Mouse (Mus musculus) thymus, adult 2 months (tissue): ENCODE results near the gene Sept9. TPM values are rescaled to one million over a fixed set of nuclear protein-coding genes. Genes with fewer than 3 reads are reported as not detected.

Source experiments
- DNase-seq: peaks from one replicate; pipeline ENCODE4 v3.0.0; 2021
- H3K27ac ChIP-seq: fragments of 200-500 bp; 2 replicates; pipeline ENCODE4 v1.5.1; 2012; ENCODE audit warnings: low read length, control low read depth; ENCODE audit not compliant: control insufficient read depth, insufficient read depth
- H3K27me3 ChIP-seq: fragments of 200-500 bp; 2 replicates; pipeline ENCODE4 v1.6.1; 2012; ENCODE audit warnings: mild to moderate bottlenecking, low read length, moderate library complexity, mixed read lengths; ENCODE audit not compliant: control insufficient read depth, insufficient read depth
- H3K36me3 ChIP-seq: fragments of 200-500 bp; 2 replicates; pipeline ENCODE4 v1.6.1; 2012; ENCODE audit warnings: mild to moderate bottlenecking, low read length, moderate library complexity; ENCODE audit not compliant: control insufficient read depth, insufficient read depth
- H3K4me1 ChIP-seq: fragments of 200-500 bp; replicated peaks from 2 replicates; pipeline ENCODE4 v1.6.1; 2012; ENCODE audit warnings: low read length; ENCODE audit not compliant: control insufficient read depth, insufficient read depth
- H3K4me3 ChIP-seq: fragments of 200-500 bp; 2 replicates; pipeline ENCODE4 v1.5.1; 2012; ENCODE audit warnings: mild to moderate bottlenecking, low read length, control low read depth, moderate library complexity; ENCODE audit not compliant: control insufficient read depth, insufficient read depth
- CTCF ChIP-seq: fragments of 200-500 bp; IDR thresholded peaks from 2 replicates; pipeline ENCODE4 v1.5.1; 2012; ENCODE audit warnings: mild to moderate bottlenecking, control low read depth, low read length, moderate library complexity, borderline replicate concordance; ENCODE audit not compliant: control insufficient read depth, poor library complexity, insufficient read depth; ENCODE audit errors: extremely low read depth
- POLR2A ChIP-seq: fragments of 200-500 bp; IDR thresholded peaks from 2 replicates; pipeline ENCODE4 v1.6.1; 2012; ENCODE audit warnings: mild to moderate bottlenecking, low read length, control low read depth, moderate library complexity; ENCODE audit not compliant: control insufficient read depth, poor library complexity, insufficient read depth; ENCODE audit errors: extremely low read depth
- WGBS: fragments of 180-500 bp; shearing (Covaris S2); methylation state at CpG from one replicate; pipeline ENCODE4 v1.1.7; 2018; 5-methylcytosine and 5-hydroxymethylcytosine counted together
- polyA plus RNA-seq: library from polyadenylated mRNA; depleted of rRNA; stranded (reverse); fragments of >200 nt; gene quantifications from 2 replicates; pipeline ENCODE4 v1.2.3, GENCODE M21; 2012

Sept9 gene
- polyA plus RNA-seq, 1 experiment, result 113 TPM

DNA sequence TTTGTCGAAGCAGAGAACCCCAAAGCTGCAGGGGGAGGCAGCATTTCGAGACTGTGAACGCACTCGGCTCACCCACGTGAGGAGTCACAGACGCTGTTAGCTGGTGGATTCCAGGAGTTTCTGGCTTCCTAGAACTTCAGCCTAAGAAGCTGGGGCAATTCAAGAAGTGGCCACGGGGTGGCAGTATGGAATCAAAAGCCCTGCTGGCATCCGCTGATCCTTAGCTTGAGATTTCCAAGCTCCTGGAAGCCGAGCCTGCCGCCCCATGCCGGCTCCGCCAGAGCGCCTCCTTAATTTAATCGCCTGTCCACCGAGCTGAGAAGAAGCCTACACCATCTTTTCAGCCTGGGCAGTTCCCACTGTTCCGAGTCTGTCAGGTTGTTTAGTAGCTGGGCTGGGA lies 185.4 kb downstream of the Sept9 start:
- DNase-seq, result peak; percentile 73
- Histone ChIP-seq H3K4me3 (no peak overlapping the region), H3K4me1 (no peaks in the 10 kb centered on the region), H3K36me3 (no peaks in the 10 kb centered on the region), H3K27me3 (no peaks in the 10 kb centered on the region), H3K27ac (no peak overlapping the region)
- 6% methylated on average over 16 of the region's 16 CpGs for WGBS
- TF ChIP-seq CTCF (peak; percentile 63; the same call in 1 of the 2 replicates), POLR2A (no peak)

DNA sequence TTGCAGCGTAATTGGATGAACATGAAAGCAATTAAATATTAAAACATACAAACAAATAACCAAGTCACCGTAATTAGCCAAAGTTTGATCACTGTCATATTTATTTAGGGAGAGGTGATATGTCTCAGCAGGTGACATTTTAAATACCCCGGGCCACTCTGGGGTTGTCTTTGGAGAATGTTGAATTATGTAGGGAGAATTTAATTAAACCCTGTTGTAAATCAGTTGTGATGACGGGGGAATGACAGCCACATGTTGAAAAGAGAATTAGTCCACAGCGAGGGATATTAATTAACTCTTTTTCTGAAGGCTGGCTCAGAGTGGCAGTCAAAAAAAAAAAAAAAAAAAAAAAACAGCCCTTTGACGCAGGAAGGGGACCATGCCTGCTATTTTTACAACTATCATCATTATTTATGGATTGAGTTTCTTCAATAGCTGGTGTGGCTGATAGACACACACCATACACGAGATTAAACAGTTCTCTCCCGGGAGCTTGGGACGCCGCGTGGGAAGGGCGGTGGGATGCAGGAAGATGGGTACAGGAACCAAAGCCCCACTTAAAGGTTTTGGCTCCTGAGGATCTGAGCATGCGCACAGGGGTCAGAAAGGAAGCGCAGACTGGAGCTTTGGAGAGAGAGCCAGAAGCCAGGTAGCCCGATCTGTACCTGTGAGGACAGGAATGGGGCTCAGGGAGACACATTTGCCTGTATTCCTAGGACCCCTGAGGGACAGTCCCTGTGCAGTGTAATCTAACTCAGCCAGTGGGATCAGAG lies 186.1 kb downstream of the Sept9 start:
- H3K4me1 ChIP-seq, result no peaks in the 10 kb centered on the region
- DNase-seq, result no peak
- no peak overlapping the region for H3K27ac ChIP-seq
- no peaks in the 10 kb centered on the region for H3K27me3 ChIP-seq
- H3K4me3 ChIP-seq, result no peak overlapping the region
- H3K36me3 ChIP-seq, result no peaks in the 10 kb centered on the region
- WGBS, result 71% methylated on average over 15 of the region's 15 CpGs
- TF ChIP-seq POLR2A (no peak), CTCF (no peak)

DNA sequence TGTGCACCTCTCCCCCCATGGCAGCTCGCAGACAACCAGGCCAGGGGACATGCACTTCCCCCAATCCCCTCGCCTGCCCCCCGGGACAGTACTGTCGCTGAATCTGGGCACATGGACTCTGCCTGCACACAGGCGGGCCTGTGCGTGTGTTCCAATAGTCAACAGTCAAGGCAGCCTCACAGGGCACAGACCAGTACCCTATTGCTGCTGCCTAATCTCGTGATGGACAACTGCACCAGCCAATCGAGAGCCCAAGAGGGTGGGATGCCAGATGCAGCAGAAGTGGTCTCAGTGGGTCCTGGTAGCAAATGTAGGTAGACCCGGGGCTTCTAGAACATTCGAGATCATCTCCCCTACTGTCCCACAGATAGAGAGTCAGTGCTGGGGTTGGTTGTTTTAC lies 187.8 kb downstream of the Sept9 start:
- Histone ChIP-seq H3K4me1 (no peaks in the 10 kb centered on the region), H3K27ac (no peak overlapping the region), H3K27me3 (no peaks in the 10 kb centered on the region), H3K4me3 (no peak overlapping the region), H3K36me3 (no peaks in the 10 kb centered on the region)
- 85% methylated on average over 10 of the region's 10 CpGs for WGBS
- DNase-seq, result no peak
- TF ChIP-seq POLR2A (no peak), CTCF (no peak)

- Histone ChIP-seq H3K27ac (no peak overlapping the region), H3K36me3 (no peaks in the 10 kb centered on the region), H3K4me1 (peaks cover 5% of the 10 kb centered on the region; the same call in 1 of the 2 replicates), H3K4me3 (no peak overlapping the region), H3K27me3 (peaks cover 7% of the 10 kb centered on the region)
- DNase-seq, result peak; percentile 48
- 23% methylated on average over 12 of the region's 12 CpGs for WGBS
- no peak for TF ChIP-seq POLR2A
- TF ChIP-seq CTCF, result peak; percentile 95
These were observed 190.5 kb downstream of the Sept9 start for GRCm38 (mm10) chr11:117390001-117390402.

- WGBS, result 38% methylated on average over 7 of the region's 7 CpGs
- H3K27ac ChIP-seq, result no peak overlapping the region
- DNase-seq, result no peak
- H3K36me3 ChIP-seq, result no peaks in the 10 kb centered on the region
- H3K27me3 ChIP-seq, result peaks cover 9% of the 10 kb centered on the region
- TF ChIP-seq CTCF (no peak), POLR2A (no peak)
- H3K4me3 ChIP-seq, result no peak overlapping the region
- peaks cover 5% of the 10 kb centered on the region; the same call in 1 of the 2 replicates for H3K4me1 ChIP-seq
These were observed 191.5 kb downstream of the Sept9 start for GRCm38 (mm10) chr11:117390774-117391534.

DNA sequence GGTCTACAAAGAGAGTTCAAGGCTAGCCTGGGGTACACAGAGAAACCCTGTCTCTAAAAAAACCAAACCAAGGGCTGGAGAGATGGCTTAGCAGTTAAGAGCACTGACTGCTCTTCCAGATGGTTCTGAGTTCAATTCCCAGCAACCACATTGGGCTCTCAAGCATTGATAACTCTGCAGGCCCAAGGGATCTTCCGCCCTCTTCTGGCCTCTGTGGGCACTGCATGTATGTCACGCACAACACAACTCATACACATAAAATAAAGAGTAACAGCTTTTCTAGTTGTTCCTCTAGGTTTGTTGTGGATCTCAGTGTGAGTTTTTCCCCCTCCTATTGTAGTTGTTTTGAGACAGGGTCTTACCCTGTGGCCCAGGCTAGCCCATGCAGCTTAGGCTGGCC lies 192.8 kb downstream of the Sept9 start:
- WGBS, result 90% methylated on average over 2 of the region's 2 CpGs
- peaks cover 9% of the 10 kb centered on the region for H3K27me3 ChIP-seq
- no peak overlapping the region for H3K27ac ChIP-seq
- H3K4me3 ChIP-seq, result no peak overlapping the region
- H3K4me1 ChIP-seq, result peaks cover 5% of the 10 kb centered on the region; the same call in 1 of the 2 replicates
- DNase-seq, result peak; percentile 51
- TF ChIP-seq CTCF (no peak), POLR2A (no peak)
- H3K36me3 ChIP-seq, result no peaks in the 10 kb centered on the region
